Mouse (Mus musculus) frontal cortex, postnatal 14 days (tissue): ENCODE measurements around the gene Slc25a16.
"Not testable (repeated sequence)": the region's sequence is repeated elsewhere in the genome, so short reads cannot be mapped to it uniquely, and the experiment has no call there.

ENCODE experiments used
- DNase-seq, 2 experiments: peaks; one replicate each; pipeline ENCODE4 v3.0.0; 2022; ENCODE audit warnings: low spot score in 2 of 2

Slc25a16 gene

DNA sequence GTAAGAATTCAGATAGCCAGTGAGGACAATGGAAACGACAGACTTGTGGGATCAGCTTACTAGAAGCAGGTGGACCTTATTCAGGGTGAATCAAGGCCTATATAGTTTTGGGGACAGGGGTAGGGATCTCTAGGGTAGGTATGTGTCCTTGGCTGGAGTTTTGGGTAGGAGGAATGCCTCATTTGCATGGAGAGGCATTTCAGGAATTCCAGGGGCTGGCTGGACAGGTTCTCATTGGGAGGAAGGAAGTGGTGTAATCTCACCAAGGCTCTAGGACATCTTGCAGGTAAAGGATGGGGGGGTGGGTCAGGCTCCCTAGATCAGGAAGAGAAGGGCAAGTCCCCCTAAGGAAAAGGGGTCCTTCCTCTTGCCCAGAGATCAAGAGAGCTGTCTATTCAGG lies 17.6 kb upstream of the Slc25a16 start:
- no peak for DNase-seq

DNA sequence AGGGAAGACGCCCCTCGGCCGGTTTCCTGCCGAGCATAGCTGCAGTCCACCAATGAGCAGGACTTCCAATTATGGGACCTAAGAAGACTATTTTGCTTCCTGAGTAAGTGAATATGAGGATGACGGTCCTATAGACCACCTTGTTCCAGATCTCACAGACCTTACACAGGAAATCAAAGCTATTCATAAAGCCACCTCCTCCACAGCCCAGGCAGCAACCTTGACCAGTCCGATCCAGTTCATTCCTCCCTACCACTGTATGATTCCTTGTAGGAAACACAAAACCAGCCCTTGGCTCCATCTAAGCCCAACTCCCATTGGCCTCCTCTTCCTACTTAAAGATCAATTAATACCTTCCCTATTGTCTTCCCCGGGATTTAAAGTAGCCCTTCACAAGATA lies 14.1 kb upstream of the Slc25a16 start:
- DNase-seq, result no peak

- DNase-seq, result not testable (repeated sequence)
Measured at GRCm38 (mm10) chr10:62908896-62909295, 11.5 kb upstream of the Slc25a16 start, which contains the start of gene Tet1. TSS of gene Tet1 (minus strand) at chr10:62908996.

DNA sequence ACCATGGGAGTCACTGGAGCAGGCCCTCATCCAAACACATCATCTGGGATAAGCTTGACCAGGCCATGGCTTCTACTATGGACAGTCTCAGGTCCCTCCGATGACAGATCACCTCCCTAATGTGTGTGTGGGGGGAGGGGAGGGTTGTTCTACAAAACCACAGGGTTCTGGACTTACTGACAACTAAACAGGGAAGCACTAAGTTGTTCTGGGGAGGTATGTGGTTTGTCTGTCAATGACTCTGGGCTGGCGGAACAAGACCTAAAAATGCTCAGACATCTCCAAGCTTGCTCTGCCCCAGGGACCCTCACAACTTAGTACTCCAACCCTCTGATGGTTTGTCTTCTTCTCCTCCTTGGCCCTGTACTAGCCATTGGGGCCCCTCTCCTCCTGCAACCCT lies 9.3 kb upstream of the Slc25a16 start:
- no peak for DNase-seq

DNA sequence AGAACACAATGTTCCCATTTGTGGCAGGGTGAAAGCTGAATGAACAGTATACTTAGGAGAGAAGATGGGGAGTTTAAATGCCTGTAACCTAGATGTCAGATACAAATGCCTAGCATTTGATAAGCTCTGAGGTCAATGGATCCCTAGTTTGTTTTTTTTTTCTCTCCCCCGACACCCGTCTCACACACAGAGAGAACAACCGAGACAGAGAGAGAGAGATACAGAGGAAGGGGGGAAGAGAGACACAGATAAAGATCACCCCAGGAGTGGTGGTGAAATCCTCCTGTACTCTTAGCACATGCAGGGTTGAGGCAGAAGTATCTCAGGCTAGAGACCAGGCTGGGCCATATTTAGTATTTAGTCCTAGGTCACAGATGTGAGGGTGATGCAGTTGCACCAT lies 1.4 kb upstream of the Slc25a16 start:
- DNase-seq, result no peak

DNA sequence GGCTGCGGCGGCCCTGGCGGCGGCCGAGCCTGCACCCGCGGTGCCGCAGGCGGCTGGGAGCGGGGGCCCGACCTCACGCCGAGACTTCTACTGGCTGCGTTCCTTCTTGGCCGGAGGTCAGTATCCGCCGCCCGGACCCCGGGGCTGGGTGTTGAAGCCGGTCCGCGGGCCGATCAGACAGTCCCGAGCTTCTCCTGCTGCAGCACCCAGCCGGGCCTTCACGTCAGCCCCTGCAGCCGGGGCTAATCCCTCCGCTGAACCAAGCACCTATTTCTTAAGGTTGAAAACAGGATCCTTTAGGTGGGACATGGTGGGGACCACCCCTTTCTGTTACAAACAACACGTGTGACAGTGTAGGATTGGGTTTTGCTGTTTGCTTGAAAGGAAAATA lies 328 bp downstream of the Slc25a16 start:
- no peak for DNase-seq

DNA sequence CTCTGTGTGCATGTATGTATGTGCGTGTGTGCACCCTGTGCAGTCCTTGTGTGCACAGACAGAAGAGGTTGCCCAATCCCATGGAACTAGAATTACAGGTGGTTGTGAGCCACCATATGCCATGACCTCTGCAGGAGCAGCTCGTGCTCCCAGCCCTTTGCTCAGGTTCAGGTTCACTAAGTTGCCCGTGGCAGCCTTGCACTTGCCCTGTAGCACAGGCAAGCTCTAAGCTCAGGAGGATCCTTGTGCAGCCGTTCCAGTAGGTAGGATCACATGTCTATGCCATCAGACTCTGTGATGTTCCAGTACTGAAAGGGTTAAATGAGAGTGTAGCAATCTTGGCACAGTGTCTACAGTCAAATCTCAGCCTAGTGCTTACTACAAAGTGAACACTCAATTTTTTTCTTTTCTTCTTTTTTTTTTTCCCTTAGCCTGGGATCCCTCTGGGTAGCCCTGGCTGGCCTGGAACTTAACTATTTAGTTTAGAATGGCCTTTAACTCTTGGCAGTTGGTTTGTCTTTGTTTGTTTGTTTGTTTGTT lies 3.7 kb downstream of the Slc25a16 start:
- no peak for DNase-seq

GRCm38 (mm10) chr10:62932381-62932780 lies 11.9 kb downstream of the Slc25a16 start:
- DNase-seq, result no peak

DNA sequence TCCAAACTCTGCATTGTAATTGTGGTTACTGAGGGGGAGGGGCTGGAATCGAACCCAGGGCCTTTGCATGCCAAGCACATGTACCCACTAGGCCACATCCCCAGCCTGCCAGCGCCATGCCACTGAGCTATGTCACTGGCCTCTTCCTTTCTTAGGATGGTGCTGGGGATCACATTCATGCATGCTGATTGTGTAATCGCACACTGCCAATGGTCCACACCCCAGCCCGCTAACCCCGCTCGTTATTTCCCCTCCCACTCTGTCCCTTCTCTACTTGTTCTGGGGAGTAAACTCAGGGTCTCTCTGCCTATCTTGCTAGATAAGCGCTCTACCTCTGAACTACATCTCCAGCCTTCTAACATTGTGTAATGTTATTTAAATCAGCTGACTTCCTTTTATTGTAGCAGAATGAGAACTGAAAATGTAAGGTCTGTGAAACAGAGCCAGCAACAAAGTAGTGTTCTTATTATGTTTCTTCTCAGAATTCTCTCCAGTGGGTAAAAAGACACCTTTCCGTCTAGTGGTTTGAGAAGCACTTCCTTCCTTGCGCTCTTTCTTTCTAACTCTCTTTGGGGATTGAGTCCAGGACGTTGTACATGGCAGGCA lies 24.6 kb downstream of the Slc25a16 start:
- DNase-seq, result no peak

DNA sequence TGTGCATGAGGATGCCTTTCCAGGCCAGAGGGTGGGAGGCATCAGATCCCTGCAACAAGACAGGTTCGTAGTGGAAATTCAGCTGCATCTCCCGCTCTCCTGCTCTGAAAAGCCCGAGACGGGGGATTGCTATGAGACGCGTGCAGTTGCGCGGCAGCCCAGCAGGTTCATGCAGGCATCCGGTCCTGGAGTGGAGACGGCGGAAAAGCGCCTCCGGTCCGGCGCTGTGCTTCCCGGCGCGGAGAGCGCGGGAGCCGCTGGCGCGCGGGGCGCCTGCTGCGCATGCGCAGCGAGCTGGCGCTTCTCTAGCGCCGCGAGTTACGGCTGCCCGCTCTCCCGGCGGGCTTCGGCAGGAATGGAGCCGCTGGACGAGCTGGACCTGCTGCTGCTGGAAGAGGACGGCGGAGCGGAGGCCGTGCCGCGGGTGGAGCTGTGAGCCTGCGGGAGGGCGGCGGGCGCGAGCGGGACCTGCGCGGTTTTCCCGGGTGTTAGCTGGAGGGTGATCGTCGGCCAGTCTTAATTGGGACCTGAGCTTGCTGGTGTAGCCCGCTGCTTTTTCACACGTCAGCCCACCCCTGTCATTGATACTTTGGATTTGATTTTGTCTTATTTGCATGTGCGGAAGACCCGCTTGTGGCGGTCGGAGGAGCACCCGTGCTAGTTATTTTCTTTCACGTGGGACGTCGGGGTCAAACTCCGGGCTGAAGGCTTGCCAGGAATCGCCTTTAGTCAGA lies 26.5 kb downstream of the Slc25a16 start, which contains the start of gene Dna2:
Gene Dna2 (plus strand): TSS at position 289 of the 734 bp plus-strand sequence.
- peak; percentile 44 to 51 for DNase-seq

- DNase-seq, result no peak
Measured at GRCm38 (mm10) chr10:62948551-62948950, 28.1 kb downstream of the Slc25a16 start.

DNA sequence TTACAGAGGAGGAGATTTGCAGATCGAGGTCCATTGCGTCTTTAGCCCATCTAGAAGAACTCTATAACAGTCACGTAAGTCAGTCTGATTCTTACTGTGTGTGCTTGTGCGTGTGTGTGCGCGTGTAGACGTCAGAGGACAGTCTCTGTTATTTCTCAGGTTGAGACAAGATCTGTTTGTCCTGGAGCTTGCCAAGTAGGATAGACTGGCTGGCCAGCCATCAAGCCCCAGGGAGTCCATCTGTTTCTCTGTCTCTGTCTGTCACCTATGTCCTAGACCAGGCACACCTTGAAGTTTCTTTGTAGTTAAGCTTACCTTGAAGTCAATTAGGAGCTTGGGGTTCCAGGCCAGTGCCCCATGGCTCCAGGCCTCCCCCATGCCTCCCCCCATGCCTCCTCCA lies 43.5 kb downstream of the Slc25a16 start:
- DNase-seq, result no peak

- no peak for DNase-seq
Measured at GRCm38 (mm10) chr10:62965796-62966195, 45.4 kb downstream of the Slc25a16 start.

GRCm38 (mm10) chr10:62966291-62966690 lies 45.9 kb downstream of the Slc25a16 start:
- no peak for DNase-seq

GRCm38 (mm10) chr10:62971821-62972220 lies 51.4 kb downstream of the Slc25a16 start:
- DNase-seq, result no peak

- no peak for DNase-seq
Measured at GRCm38 (mm10) chr10:62979667-62980038, 59.2 kb downstream of the Slc25a16 start.

DNA sequence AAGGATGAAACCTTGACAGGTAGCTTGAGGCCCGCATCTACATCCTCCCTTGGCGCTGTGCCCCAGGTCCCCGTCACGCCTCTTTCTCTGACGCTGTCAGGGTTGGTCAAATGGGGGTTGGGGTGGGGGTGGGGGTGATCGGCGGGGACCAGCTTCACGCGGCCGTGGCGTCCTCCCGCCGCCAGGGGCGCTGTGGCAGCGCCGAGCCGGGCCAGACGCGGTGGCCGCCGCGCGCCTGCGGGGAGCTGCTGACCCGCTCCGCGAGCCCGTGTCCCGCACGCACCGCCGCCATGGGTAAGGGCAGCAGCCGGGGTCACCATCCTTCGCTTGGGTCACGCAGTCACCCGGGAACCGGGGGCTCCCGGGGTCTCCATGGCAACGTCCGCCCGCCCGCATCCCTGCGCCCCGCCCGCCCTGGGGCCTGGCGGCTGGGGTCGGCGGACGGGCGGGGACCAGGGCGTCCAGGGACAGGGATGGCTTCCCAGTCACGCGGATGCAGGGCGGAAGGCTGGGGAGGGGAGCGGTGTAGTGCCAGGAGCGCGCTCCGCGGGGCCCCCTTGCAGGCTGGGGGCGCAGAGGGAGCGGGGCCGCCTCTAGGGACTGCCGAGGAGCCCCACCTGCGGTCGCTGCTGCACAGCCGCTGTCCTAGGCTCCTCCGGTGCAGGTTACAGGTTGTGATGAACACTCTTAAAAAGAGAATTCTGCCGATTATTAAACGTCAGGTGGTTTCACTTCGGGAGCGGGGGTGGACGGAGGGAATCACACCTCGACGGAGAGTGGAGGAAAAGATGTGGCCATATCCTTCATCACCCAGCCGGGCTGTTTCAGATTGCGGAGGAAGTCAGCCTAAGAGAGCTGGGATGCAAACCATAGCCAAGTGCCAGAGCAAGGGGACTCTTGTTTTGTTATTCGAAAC lies 59.9 kb downstream of the Slc25a16 start, which contains the start of gene Rufy2:
Gene Rufy2 (plus strand): TSS at position 185 of the 916 bp plus-strand sequence.
- peak; percentile 81 for DNase-seq

GRCm38 (mm10) chr10:62984072-62984471 lies 63.6 kb downstream of the Slc25a16 start:
- no peak for DNase-seq

GRCm38 (mm10) chr10:62984495-62984894 lies 64.1 kb downstream of the Slc25a16 start:
- DNase-seq, result no peak

GRCm38 (mm10) chr10:62987341-62987740 lies 66.9 kb downstream of the Slc25a16 start:
- peak in 1 of 2 experiments; percentile 28 for DNase-seq

DNA sequence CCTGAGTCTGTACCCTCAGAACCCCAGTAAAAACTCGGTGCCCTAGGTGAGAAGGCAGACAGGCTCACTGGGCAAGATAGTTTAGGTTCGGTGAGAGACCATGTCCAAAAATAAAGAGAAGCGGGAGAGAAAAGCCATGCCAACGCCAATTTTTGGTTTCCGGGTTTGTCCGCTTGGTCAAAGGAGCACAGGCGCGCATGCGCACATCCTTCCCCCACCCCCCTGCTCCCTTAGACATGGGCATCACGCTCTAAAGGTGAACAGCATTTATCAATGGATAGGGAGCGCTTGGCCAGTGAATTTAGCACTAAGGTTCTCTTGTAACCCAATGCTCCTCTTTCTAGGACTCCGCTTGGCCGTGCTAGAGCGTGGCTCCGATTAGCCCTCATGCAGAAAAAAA lies 70.2 kb downstream of the Slc25a16 start:
- no peak for DNase-seq

- DNase-seq, result no peak
Measured at GRCm38 (mm10) chr10:62993991-62994390, 73.6 kb downstream of the Slc25a16 start.
